Mouse (Mus musculus) heart, postnatal 0 days (tissue): ENCODE results near the gene Naa20.

Source experiments
- CTCF ChIP-seq: IDR thresholded peaks from 2 replicates; pipeline ENCODE4 v1.5.1; 2016; ENCODE audit warnings: antibody characterized with exemption, control low read depth, low read depth
- EP300 ChIP-seq: IDR thresholded peaks from 2 replicates; pipeline ENCODE4 v1.6.1; 2016; ENCODE audit warnings: antibody characterized with exemption, low read depth

GRCm38 (mm10) chr2:145890571-145890970 lies 11.3 kb upstream of the Naa20 start:
- TF ChIP-seq EP300 (no peak), CTCF (no peak)
